Mouse (Mus musculus) adipose tissue, adult 10 weeks (tissue): ENCODE measurements around the gene Scgb2b26. TPM values are rescaled to one million over a fixed set of nuclear protein-coding genes. Genes with fewer than 3 reads are reported as not detected.

Source experiments
- polyA plus RNA-seq: library from polyadenylated mRNA; stranded (reverse); fragments of 350-450 nt; fragmentation: Illumina TruSeq; extraction: RNeasy Lipid Tissue Mini Kit (QIAGEN cat#74804); gene quantifications from one replicate; pipeline ENCODE4 v1.2.3, GENCODE M21; 2014; ENCODE audit warnings: low read depth, low replicate concordance

Scgb2b26 gene
- not detected for polyA plus RNA-seq

GRCm38 (mm10) chr7:33944940-33945339 lies at the start of gene Scgb2b26:
TSS of gene Scgb2b26 (minus strand) at chr7:33945040.

Other genes starting within 250 kb of the Scgb2b26 start
- gene Scgb2b24, start 205.7 kb downstream of the Scgb2b26 start, polyA plus RNA-seq = not detected
- not detected for gene Scgb1b24, start 201.2 kb downstream of the Scgb2b26 start, polyA plus RNA-seq
- not detected for gene Scgb2b27, start 68.9 kb upstream of the Scgb2b26 start, polyA plus RNA-seq
- not detected for gene Scgb1b27, start 76.4 kb upstream of the Scgb2b26 start, polyA plus RNA-seq
- not detected for gene Scgb1b30, start 150.4 kb upstream of the Scgb2b26 start, polyA plus RNA-seq
- 18.9 TPM for gene Wtip, start 188.2 kb upstream of the Scgb2b26 start, polyA plus RNA-seq
- gene Uba2, start 224.6 kb upstream of the Scgb2b26 start, polyA plus RNA-seq = 75.8 TPM